7 mouse cellular contexts compared by ENCODE assay signal in the genomic region with DNA sequence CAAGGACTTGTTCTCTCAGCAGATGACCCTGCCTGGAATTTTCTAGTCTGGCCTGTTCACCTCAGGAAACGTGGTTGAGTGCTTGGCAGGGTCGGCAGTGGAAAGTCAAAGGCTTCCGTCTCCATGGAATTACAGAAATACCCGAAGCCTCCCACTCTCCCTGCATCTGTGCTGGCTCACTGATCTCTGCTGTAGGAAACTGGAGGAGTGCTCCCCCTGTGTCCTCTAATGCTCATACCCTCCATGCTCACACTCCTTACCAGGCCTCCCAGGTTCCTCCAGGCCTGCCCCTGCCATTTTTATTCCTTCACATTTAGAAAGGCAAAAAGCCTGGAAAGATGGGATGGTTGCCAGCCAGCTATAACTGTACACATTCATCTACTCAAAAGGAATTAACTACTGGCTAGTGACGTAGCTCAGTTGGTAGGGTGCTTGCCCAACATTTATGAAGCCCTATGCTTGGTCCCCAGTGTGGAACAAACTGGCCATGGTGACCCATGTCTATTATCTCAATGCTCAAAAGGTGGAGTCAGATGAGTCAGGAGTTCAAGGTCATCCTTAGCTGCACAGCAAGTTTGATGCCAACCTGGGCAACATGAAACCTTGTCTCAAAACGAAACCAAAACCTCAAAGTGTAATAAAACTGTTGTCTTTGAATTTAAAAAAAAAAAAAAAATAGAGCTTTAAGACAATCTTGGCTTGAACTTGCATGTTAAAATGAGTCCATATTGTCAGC. TPM values are rescaled to one million over a fixed set of nuclear protein-coding genes. Genes with fewer than 3 reads are reported as not detected.
DNase-seq lines count a peak whose midpoint lies in the region; ATAC-seq and TF ChIP-seq lines count a peak whose summit lies in the region.

No protein-coding gene starts in this region.

- no peak overlapping the region for H3K9ac ChIP-seq in midbrain, postnatal 0 days (replicated peaks; ENCODE audit: low read length, poor library complexity, severe bottlenecking)

- no peak for TF ChIP-seq POLR2A in small intestine, adult 2 months (IDR thresholded peaks at IDR 0.05; ENCODE audit: low read depth, low read length)

- peak overlapping the region; percentile 29; the same call in 1 of the 2 replicates for H3K27ac ChIP-seq in midbrain, embryonic 10.5 days (replicated peaks)
- H3K27ac ChIP-seq in midbrain, postnatal 0 days (ENCODE audit: low read depth, low read length), result no peak overlapping the region
- H3K27ac ChIP-seq in small intestine, adult 2 months (ENCODE audit: insufficient read depth, low read depth, low read length), result peak overlapping the region; percentile 3; the same call in 1 of the 2 replicates

- H3K27me3 ChIP-seq in midbrain, embryonic 10.5 days (ENCODE audit: low read depth, poor library complexity, severe bottlenecking), result no peaks in the 10 kb centered on the region
- H3K27me3 ChIP-seq in midbrain, postnatal 0 days (ENCODE audit: insufficient read depth, low read length), result no peaks in the 10 kb centered on the region
- no peaks in the 10 kb centered on the region for H3K27me3 ChIP-seq in small intestine, adult 2 months (ENCODE audit: control insufficient read depth, insufficient read depth, low read length)

- ATAC-seq in midbrain, postnatal 0 days (ENCODE audit: low FRiP score), result no peak

- no peaks in the 10 kb centered on the region for H3K36me3 ChIP-seq in midbrain, embryonic 10.5 days
- H3K36me3 ChIP-seq in midbrain, postnatal 0 days (ENCODE audit: insufficient read depth, low read length), result no peaks in the 10 kb centered on the region
- no peaks in the 10 kb centered on the region for H3K36me3 ChIP-seq in small intestine, adult 2 months (ENCODE audit: control insufficient read depth, insufficient read depth, low read length)

- no peak overlapping the region for H3K4me3 ChIP-seq in midbrain, embryonic 10.5 days
- H3K4me3 ChIP-seq in midbrain, postnatal 0 days (ENCODE audit: low read depth, low read length), result no peak overlapping the region
- H3K4me3 ChIP-seq in small intestine, adult 2 months (ENCODE audit: low read depth, low read length), result no peak overlapping the region

- DNase-seq in midbrain, embryonic 10.5 days (ENCODE audit: low spot score), result no peak
- no peak for DNase-seq in midbrain, postnatal 0 days (ENCODE audit: low spot score)
- peak; percentile 97 for DNase-seq in heart, adult 11 months
- DNase-seq in kidney, adult 18-20 months, result peak; percentile 41
- DNase-seq in cerebellum, adult 8-10 months, result no peak
- no peak for DNase-seq in layer of hippocampus, adult 8-10 months (ENCODE audit: low spot score in 2 of 2)

- no peak for TF ChIP-seq CTCF in midbrain, postnatal 0 days (IDR thresholded peaks at IDR 0.05)
- no peak for TF ChIP-seq CTCF in small intestine, adult 2 months (IDR thresholded peaks at IDR 0.05; ENCODE audit: extremely low read depth, insufficient read length, insufficient replicate concordance, low read depth, low read length)

- peaks cover 28% of the 10 kb centered on the region for H3K4me1 ChIP-seq in midbrain, embryonic 10.5 days
- H3K4me1 ChIP-seq in midbrain, postnatal 0 days (ENCODE audit: insufficient read depth, low read length), result peaks cover 10% of the 10 kb centered on the region; the same call in 1 of the 2 replicates
- peaks cover 18% of the 10 kb centered on the region for H3K4me1 ChIP-seq in small intestine, adult 2 months (ENCODE audit: control insufficient read depth, insufficient read depth, insufficient read length, low read length)

- no peaks in the 10 kb centered on the region for H3K9me3 ChIP-seq in midbrain, embryonic 10.5 days (replicated peaks)
- H3K9me3 ChIP-seq in midbrain, postnatal 0 days (ENCODE audit: low read length), result no peaks in the 10 kb centered on the region

- 80% methylated on average over 6 of the region's 6 CpGs for WGBS in midbrain, embryonic 10.5 days
- WGBS in midbrain, postnatal 0 days, result 66% methylated on average over 6 of the region's 6 CpGs
- 65% methylated on average over 6 of the region's 6 CpGs for WGBS in small intestine, adult 2 months

- no peak overlapping the region for H3K4me2 ChIP-seq in midbrain, postnatal 0 days (ENCODE audit: low read depth, low read length, poor library complexity, severe bottlenecking)

RNA-seq across cellular contexts. Expression of gene Sh2d6, which starts 10.7 kb away (rescaled TPM):
- polyA plus RNA-seq in midbrain, embryonic 10.5 days (2016; fragmentation: Nextera tagmentation; extraction: Ambion mirVana), result 0.23 and 0.39 TPM in 2 replicates
- total RNA-seq in midbrain, postnatal 0 days (2014; rRNA removed), result 0.28 TPM in 1 of 2 replicates, not detected in the other
- polyA plus RNA-seq in midbrain, postnatal 0 days (2015; fragmentation: Nextera tagmentation; extraction: Ambion mirVana), result 0.25 and 0.48 TPM in 2 replicates
- polyA plus RNA-seq in small intestine, adult 2 months (2012; rRNA removed), result 9.9 and 22.2 TPM in 2 replicates
- total RNA-seq in layer of hippocampus, adult 8-10 months (2022), result 1 to 10 TPM in 2 of 4 experiments, under 1 TPM in 2; 0.47 to 1.8 (median 1.3) TPM

RNA-seq across cellular contexts. Expression of gene Capg, which starts 33.3 kb away (rescaled TPM):
- polyA plus RNA-seq in midbrain, embryonic 10.5 days (2016; fragmentation: Nextera tagmentation; extraction: Ambion mirVana), result 9.7 and 11.1 TPM in 2 replicates
- total RNA-seq in midbrain, postnatal 0 days (2014; rRNA removed), result 6.7 and 12.2 TPM in 2 replicates
- polyA plus RNA-seq in midbrain, postnatal 0 days (2015; fragmentation: Nextera tagmentation; extraction: Ambion mirVana), result 6.3 and 8.0 TPM in 2 replicates
- polyA plus RNA-seq in small intestine, adult 2 months (2012; rRNA removed), result 17.5 and 53.4 TPM in 2 replicates
- 10 to 100 TPM in 2 of 4 experiments, 1 to 10 TPM in 2; 4.6 to 31.2 (median 16.4) TPM for total RNA-seq in layer of hippocampus, adult 8-10 months (2022)

Comparison
In these comparisons a context has a peak if more than half of its experiments do, and no peak if none do; other contexts are left out.
1. DNase-seq: peak in heart, adult 11 months (single experiment) and kidney, adult 18-20 months (single experiment); none in midbrain, embryonic 10.5 days (single experiment), midbrain, postnatal 0 days (single experiment), cerebellum, adult 8-10 months (single experiment) and layer of hippocampus, adult 8-10 months (0 of 2).